Mouse (Mus musculus) ovary, postnatal 36 days (tissue): ENCODE measurements at regions not wholly inside any gene's neighbourhood (a gene's known extent, or its start where the extent isn't known, plus 50 kb on each side); places are given as distances from the start of the nearest gene placed in this dataset.

Experiments used
- DNase-seq: peaks from one replicate; pipeline ENCODE4 v3.0.0; 2022; ENCODE audit warnings: low spot score, mixed read lengths

- no peak for DNase-seq
These were observed 54.0 kb upstream of the Satb2 start for GRCm38 (mm10) chr1:57032407-57032806.

DNA sequence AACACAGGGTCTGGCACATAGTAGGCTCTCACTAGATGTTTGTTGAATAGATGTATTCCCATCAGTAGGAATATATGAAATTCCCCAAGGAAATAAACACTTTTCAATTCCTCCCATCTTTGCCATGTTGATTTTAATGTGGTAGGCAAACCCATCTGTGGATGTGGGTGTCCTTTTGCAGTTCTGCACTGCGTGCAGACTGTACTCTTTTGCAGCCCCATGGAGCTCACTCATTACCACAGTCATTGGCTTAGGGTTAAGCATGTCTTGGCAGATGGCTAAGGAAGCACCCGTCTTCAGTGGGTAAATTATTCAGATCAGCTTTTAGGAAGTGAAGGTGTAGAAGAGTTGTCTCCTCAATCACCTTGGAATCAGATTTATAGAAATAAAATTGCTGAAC is 54.8 kb upstream of the Satb2 start:
- no peak for DNase-seq

DNA sequence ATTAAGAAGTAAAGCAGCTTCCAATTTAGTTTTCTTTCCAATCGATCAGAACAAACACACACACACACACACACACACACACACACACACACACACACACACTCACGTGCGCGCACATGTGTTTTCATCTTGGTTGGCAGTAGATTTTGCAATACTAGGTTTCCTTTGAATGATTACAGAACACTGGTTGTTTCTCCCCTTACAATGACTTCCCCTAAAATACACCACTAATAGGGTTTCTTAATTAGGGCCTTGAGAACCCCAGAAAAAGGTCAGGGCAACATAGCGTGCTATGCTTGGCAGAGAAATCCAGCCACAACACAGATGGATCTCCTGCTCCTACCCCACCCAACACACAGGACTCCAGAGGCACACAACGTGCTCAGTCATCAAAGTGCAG is 56.0 kb upstream of the Satb2 start:
- no peak for DNase-seq

GRCm38 (mm10) chr1:57036382-57036781 is 57.9 kb upstream of the Satb2 start:
- no peak for DNase-seq

DNA sequence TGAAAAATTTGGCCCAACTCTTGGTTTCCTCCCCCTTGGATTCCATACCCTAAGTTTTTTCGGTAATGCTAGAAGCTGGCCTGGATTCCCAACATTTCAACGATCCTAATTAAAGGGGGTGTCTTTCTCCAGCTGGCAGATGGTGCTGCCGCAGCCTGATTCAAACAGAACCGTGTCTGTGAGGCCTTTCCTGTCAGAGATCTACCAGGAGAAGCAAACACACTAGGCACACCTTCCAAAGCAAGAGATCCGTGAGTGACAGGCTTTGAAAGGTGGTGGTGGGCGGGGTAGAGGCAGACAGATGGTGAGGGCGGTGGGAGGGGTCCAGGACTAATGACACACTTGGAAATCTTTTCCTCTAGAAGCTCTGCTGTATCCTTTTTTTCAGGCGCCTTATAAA is 61.8 kb upstream of the Satb2 start:
- DNase-seq: no peak

- no peak for DNase-seq
These were observed 63.1 kb upstream of the Satb2 start for GRCm38 (mm10) chr1:57041578-57041977.

- DNase-seq: no peak
These were observed 75.4 kb upstream of the Satb2 start for GRCm38 (mm10) chr1:57053836-57054235.

- DNase-seq: no peak
These were observed 77.5 kb upstream of the Satb2 start for GRCm38 (mm10) chr1:57055976-57056375.

DNA sequence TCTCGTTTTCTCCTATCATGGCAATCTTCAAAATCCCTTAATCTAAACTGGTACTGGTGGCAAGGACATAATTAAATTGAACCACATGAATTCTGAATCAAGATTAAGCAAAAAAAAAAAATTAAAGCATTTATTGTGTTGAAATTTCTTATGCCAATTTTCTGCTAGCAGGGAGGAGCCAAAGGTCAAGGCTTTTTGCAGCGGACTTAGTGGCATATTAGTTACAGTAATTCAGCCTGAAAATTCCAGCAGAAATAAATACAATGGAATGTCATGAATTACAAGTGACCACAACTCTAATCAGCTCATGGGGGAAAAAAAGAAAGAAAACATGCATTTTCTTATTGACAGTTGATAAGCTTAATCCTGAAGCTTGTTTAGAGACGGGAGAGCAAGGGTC is 80.8 kb upstream of the Satb2 start:
- no peak for DNase-seq

DNA sequence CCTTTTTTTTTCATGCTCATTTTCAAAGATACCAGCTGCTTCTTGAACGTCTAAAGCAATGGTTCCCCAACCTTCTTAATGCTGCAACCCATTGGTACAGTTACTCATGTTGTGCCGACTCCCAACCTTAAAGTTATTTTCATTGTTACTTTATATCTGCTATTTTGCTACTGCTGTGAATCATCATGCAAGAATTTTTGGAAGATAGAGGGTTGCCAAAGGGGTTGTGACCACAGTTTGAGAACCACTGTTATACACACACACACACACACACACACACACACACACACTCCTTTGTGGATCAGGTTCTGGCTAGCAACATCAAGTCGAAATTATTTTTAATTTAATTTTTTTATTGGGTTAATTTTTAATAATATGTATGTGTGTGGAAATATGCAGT is 96.8 kb upstream of the Satb2 start:
- no peak for DNase-seq

GRCm38 (mm10) chr1:57076696-57077095 is 98.2 kb upstream of the Satb2 start:
- DNase-seq: no peak

DNA sequence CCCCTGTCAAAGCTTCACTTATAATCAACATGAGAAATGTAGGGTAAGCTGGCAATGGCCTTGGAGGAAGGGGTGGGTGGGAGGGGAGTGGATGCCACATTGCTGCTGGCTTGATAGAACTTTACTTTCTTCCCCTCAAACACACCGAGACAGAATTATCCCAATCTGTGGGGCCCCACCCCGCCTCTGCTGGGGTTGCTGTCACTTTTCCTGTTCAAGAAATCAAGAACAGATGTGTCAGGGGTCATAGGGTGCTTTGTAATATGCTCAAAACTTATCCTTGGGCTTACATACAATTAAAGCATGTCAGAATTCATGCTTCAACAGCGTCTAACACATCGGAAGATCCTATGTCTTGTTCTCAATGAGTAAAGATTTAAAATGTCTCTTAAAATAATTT is 101.9 kb upstream of the Satb2 start:
- DNase-seq: no peak

DNA sequence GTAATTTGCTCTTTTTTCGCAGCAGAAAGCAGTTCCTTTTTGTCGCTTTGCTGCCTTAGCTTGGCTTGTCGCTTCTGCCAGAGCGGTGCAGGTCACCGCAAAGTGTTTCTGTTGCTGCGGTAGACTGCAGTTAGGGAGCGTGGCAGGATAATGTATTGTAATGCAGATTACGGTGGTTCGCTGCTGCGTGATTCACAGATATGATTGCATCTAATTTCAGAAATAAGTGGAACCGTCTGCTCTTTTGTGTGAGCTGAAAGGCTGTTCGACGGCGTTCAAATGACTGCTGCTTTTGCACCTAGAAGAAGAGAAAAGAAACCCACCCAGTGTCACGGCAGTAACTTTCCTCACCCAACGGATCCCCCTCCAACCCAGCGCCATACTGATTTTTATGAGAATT is 104.7 kb upstream of the Satb2 start:
- no peak for DNase-seq

DNA sequence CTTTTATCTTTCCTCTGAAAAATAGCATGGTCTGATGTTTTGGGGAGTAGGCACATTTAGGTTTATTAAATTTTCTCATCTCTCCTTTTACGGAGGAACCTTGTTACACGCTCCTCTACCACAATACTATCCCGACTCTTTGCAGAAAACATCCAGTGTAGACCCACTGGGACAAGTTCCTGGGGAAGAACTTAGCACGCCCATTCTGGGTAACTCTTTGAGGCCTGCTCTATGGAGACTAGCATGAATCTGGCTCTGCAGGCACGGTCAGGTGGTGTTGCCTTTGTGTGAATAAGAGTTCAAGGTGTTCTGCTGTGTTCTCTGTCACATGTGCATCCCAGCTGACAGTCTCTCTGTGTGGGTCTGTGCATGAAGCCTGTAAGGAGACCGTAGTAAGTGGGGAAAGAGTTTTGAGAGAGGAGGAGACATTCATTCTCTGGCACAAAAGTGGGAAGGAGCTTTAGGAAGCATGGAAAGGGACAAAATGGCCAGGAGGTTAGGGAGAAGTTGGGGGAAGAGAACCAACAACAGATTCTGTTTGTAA is 105.2 kb upstream of the Satb2 start:
- DNase-seq: no peak

DNA sequence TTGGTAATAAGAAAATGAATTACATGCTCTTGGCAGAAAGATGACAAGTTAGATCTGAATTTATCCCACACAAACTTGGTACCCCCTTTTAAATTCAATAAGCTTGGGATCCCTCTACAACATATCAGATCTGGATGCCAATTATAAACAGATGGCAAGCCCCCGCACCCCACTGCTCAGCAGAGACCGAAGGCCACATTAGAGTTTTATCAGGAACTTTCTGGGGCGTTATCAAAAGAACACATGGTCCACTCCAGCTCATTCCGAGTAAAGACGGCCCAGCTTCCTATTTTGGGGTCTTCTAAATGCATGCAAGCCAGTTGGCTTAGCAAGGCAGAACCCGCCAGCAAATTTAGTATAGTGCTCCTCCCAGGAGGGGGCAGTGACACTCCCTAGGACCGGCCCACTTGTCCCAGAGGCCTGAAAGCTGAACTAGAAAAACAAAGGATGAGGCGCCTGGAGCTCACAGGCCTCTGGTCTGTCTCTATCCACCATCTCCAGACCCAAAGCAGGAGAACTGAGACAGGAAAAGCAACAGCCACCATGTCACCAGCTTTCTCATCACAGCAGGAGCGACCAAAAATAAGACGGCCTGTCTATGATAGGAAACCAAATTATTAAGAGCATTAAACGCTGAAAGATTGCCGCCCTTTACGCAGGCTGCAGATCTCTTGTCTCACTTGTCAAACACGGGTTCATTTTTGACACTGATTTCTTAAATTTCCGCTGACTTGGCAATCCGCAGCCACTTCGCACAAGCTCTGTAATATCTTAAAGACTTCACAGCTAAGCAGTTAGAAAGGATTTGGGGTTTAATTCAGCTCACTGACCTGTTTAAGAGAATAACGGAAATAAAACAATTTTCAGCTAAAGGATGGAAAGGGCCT is 117.2 kb upstream of the Satb2 start:
- no peak for DNase-seq

GRCm38 (mm10) chr1:57096248-57096600 is 117.8 kb upstream of the Satb2 start:
- DNase-seq: no peak

GRCm38 (mm10) chr1:57096740-57097139 is 118.3 kb upstream of the Satb2 start:
- DNase-seq: no peak

- no peak for DNase-seq
These were observed 122.2 kb upstream of the Satb2 start for GRCm38 (mm10) chr1:57100614-57101013.

DNA sequence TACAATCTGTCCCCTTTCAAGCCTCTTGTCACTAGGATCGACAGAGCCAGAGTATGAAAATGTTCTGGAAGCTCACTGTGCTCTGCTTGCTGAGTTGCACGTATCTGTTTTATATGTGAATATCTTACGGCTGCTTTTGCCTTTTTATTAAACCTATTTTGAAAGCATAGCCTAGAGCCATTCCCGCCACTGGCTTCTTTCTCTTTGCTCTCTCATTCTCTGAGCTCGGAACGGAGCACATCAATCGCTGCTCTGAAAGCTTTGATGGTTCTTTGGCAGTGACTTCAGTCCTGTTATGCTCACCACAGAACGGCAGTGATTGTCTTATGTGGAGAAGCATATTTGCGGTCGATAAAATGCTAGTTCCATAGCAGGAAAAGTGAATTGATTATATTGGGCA is 128.9 kb upstream of the Satb2 start:
- DNase-seq: no peak

DNA sequence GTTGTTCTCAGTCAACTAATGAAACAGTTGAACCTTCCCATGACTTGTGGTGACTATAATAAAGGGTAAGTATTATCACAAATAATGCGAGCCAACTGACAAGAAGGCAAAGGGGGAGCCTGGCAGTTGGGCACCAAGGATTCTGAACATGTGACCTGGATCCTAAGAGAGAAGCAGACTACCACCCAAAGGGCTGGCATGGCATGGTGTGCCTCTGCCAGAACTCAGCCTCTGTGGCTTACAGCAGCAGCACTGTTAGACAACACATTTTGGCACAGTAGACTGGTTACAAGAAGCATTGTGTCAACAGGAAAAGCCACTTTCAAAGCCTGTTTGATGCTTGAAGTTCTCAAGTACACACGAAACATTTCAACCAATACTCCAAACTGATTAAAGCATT is 142.2 kb upstream of the Satb2 start:
- no peak for DNase-seq

DNA sequence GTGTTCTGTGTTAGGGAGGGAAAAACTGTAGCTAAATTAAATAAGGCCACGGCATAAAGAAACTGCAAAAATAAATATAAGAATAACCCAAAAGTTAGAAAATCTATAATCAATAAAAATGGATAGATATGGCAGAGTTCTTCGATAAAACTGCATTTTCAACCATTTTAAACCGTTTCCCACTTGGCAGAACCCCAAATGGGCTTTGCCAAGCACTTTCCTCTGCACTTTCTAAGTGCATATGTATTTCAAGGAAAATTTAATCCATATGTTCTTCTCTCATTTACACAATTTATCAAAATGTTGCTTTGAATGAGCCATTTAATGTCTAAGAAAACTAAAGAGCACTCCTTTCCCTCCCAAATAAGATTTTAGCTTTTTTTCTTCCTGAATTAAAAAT is 165.7 kb upstream of the Satb2 start:
- DNase-seq: no peak

GRCm38 (mm10) chr1:57155869-57156268 is 177.4 kb upstream of the Satb2 start:
- DNase-seq: no peak

GRCm38 (mm10) chr1:57164443-57164842 is 186.0 kb upstream of the Satb2 start:
- DNase-seq: no peak

DNA sequence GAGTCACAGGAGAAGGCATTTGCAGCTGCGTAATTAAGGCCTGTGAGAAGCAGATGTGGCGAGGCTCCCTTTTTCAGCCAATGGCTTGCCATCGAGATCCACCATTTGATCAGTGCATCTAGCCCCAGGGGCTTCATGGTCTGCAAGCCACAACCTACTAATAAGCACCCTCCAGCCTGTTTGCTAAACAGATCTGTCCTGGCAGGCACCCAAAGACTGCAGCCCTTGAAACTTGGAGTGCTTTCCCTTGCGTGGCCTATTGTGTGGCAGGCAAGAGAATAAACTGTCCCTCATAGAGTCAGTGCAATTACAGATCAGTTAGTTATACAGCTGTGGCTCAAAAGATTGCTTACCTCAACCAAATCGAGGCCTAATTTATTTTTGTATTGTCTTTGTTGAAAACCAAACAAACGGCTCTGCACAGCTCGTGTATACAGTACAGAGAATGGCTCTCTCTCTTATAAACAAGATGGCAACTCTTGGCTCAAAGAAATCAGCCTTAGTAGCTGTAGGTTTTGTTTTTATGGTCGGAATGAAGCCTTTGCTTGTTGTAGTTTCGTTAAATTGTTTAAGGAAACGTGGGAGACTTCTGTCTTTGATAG is 195.9 kb upstream of the Satb2 start:
- DNase-seq: peak; percentile 9
